Mouse (Mus musculus): Measurements from ENCODE around the gene Tmigd1. TPM values are rescaled to one million over a fixed set of nuclear protein-coding genes. Genes with fewer than 3 reads are reported as not detected.

Gene Tmigd1
- polyA plus RNA-seq (2015; fragmentation: Illumina TruSeq; extraction: RNeasy Lipid Tissue Mini Kit (QIAGEN cat#74804); ENCODE audit: low read depth, low replicate concordance), result not detected

GRCm38 (mm10) chr11:76901579-76902361 is at the start of gene Tmigd1:
Tmigd1 (plus strand) TSS chr11:76902159.

GRCm38 (mm10) chr11:76924759-76925236 is 22.8 kb downstream of the Tmigd1 start, which contains the start of gene Blmh:
Blmh (plus strand) TSS chr11:76924809.

Other genes with a start within 250 kb of the Tmigd1 start
- 1.8 TPM for gene Bhlha9, start 229.7 kb upstream of the Tmigd1 start, polyA plus RNA-seq (2015; fragmentation: Illumina TruSeq; extraction: RNeasy Lipid Tissue Mini Kit (QIAGEN cat#74804); ENCODE audit: low read depth, low replicate concordance)
- gene Trarg1, start 222.4 kb upstream of the Tmigd1 start, polyA plus RNA-seq (2015; fragmentation: Illumina TruSeq; extraction: RNeasy Lipid Tissue Mini Kit (QIAGEN cat#74804); ENCODE audit: low read depth, low replicate concordance), result 0.59 TPM
- 25.1 TPM for gene Gosr1, start 138.6 kb upstream of the Tmigd1 start, polyA plus RNA-seq (2015; fragmentation: Illumina TruSeq; extraction: RNeasy Lipid Tissue Mini Kit (QIAGEN cat#74804); ENCODE audit: low read depth, low replicate concordance)
- 31.9 TPM for gene Cpd, start 55.1 kb upstream of the Tmigd1 start, polyA plus RNA-seq (2015; fragmentation: Illumina TruSeq; extraction: RNeasy Lipid Tissue Mini Kit (QIAGEN cat#74804); ENCODE audit: low read depth, low replicate concordance)
- gene Blmh, start 22.6 kb downstream of the Tmigd1 start, polyA plus RNA-seq (2015; fragmentation: Illumina TruSeq; extraction: RNeasy Lipid Tissue Mini Kit (QIAGEN cat#74804); ENCODE audit: low read depth, low replicate concordance), result 60.7 TPM
- 7.6 TPM for gene Slc6a4, start 96.4 kb downstream of the Tmigd1 start, polyA plus RNA-seq (2015; fragmentation: Illumina TruSeq; extraction: RNeasy Lipid Tissue Mini Kit (QIAGEN cat#74804); ENCODE audit: low read depth, low replicate concordance)
- gene Nsrp1, start 176.3 kb downstream of the Tmigd1 start, polyA plus RNA-seq (2015; fragmentation: Illumina TruSeq; extraction: RNeasy Lipid Tissue Mini Kit (QIAGEN cat#74804); ENCODE audit: low read depth, low replicate concordance), result 13.8 TPM

Measured in brain, adult 10 weeks (tissue).